Mouse (Mus musculus): ENCODE measurements around the gene Cdc27.
"Not testable (repeated sequence)": the region's sequence is repeated elsewhere in the genome, so short reads cannot be mapped to it uniquely, and the experiment has no call there.

Cdc27 gene

DNA sequence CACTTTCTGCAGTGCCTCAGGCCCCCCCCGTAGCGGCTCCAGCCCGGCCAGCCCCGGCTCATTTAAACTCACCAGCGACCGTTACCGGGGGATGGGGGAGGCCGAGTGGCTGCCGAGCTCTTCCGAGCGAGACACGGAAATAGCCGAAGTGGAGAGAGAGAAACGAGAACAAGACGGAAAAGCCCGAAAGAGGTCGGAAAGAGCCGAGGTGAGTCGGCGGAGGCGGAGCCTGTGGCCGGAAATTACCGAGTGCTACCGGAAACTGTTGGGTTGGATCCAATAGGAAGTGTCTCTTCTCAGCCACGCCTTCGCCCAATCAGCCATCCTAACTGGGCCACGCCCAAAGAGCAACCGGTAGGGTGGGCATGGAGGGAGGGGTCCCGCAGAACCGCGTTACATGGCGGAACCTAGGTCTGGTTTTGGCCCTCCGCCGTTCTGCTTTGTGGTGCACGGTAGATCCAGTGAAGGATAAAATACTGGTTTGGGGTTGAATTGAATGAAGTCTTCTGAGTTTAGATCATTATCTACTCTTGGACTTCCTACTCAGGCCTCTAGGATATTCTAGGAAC lies at the start of gene Cdc27, which contains the start of gene Myl4:
Gene Cdc27 (minus strand): TSS at position 215 of the 569 bp plus-strand sequence.
Gene Myl4 (plus strand): TSS at position 258 of the 569 bp plus-strand sequence.
- DNase-seq (ENCODE audit: low spot score in 2 of 2) = peak; percentile 96 to 100

DNA sequence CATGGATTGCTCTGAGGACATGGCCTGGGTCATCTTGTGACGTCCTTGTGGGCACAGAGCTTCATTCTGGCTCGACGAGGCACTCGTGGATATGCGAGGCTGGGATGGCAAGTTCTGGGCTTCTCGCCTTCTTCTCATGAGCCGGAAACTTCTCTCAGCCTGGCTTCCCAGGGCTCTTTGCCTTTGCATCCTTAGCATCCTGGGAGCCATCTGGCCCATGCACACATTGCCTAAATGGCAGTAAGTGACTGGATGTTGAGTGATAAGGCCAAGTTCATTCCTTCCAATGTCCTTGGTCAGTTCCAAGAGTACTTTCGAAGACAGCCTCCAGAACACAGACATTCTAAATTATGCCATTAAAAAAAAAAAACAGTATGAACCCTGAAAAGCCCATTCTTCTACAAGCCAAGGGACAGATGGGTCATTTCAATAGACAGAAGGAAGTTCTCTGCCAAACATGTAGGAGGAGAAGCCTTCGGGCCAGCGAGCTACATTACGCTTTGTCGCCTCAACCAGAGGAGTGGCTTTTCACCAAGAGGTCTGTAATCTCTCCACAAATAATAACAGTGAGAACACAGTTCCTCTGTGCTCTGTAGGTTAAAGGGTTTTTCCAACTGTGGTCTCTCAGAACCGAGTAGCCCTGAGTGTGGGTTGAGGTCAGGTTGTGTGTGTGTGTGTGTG lies 49.0 kb upstream of the Cdc27 start:
- no peak for DNase-seq (ENCODE audit: low spot score in 2 of 2)

DNA sequence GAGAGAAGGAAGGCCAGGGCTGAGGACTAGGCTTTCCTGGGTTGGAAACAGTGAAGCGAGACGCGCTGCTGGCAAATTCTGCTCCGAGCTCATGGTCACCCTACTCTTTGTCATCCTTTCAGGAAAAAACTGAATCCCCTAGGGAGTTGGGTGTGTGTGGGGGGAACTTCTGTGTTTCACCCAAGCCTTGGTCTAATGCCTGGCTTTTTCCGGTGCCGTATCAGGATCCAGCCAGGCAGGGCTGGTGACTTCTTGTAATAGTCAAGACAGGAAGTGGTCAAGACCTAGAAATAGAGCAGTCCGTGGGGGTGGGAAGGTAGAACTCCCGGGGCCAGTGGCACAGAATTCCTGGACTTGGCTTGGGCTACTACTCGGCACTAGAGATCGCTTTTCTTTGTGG lies 45.9 kb upstream of the Cdc27 start:
- DNase-seq (ENCODE audit: low spot score in 2 of 2) = no peak

DNA sequence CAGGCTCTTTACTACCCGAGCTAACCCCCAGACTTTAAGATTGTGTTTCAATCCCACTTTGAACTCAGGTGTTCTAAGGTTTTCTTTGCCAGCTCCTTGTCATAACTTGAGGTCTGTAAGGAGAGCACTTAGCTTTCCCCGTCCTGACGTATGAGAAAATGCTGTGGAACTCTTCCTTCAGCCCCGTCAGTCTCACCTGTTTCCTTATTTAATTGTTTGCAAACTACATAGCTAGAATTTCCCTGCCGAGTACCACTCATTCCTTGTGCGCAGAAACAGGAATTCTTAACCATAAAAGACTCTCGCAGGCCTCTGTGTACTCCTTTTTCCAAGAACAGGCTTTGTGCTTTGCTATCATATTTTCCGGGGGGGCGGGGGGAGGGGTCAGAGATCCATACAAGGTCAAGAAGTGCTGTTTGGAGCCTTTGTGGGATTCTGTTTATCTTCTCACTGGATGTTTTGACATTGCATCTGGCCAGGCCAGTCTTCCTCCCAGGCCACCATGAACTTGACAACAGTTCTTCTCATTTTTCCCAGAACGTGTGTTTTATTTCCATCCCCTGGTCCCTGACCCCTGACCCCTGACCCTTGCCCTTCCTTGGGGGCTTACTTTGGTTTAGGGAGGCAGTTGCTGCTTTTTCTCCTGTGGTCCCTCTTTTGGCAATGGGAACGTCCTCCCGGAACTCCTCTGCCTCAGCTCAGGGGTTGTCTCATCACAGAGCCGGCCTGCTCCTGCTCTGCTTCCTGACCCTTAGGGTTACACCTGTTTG lies 41.8 kb upstream of the Cdc27 start:
- DNase-seq (ENCODE audit: low spot score in 2 of 2) = no peak

DNA sequence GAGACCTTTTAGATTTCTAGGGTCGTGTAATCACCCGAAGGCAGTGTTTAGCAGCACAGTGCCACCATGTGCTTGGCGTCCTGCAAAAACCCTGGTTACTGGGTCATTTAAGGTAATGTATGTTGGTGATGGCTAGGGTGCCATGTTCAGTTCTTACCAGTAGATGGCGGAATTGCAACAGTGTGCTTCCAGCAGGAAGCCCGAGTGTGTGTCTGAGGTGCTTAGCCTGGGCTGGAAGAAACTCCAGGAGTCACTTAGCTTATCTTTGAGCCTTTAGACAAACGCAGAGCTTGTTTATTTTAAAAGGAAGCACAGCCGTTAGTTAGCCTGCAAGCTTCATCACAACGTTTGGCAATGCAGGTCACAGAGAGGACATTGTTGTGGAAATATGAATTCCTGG lies 39.7 kb upstream of the Cdc27 start:
- DNase-seq (ENCODE audit: low spot score in 2 of 2) = peak; percentile 55 to 80

DNA sequence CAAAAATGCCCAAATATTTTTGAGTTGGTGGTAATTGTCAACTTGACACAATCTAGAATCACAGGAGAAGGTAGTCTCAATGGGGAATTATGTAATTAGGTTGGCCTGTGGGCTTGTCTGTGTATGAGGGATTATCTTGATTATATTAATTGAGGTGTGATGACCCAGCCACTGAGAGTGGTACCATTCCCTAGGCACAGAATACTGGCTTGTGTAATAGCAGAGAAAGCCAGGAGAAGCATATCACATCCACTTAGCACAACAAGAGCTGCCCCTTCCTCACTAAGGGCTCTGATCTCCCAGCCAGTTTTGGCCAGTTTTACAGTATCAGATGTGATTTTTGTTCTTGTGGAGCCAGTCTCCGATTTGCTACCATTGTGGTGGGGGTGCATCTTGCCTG lies 39.1 kb upstream of the Cdc27 start:
- no peak for DNase-seq (ENCODE audit: low spot score in 2 of 2)

DNA sequence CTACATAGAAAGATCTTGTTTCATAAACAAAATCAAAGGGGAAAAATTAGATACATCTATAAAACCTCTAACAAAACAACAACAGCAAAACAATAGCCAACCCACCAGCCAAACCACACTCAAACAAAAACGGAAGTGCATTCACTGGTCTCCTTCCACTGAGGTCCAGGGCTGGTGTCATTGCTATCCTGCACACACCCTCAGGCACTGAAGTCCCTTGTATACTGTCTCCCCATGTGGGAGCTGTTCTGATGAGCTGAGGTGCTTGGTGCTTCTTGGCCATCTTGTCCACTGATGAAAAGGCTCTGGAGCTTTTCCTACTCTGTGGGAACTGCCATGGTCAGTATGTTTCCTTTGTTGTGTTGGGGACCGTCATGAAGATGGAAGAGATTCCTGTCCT lies 38.1 kb upstream of the Cdc27 start:
- no peak for DNase-seq (ENCODE audit: low spot score in 2 of 2)

DNA sequence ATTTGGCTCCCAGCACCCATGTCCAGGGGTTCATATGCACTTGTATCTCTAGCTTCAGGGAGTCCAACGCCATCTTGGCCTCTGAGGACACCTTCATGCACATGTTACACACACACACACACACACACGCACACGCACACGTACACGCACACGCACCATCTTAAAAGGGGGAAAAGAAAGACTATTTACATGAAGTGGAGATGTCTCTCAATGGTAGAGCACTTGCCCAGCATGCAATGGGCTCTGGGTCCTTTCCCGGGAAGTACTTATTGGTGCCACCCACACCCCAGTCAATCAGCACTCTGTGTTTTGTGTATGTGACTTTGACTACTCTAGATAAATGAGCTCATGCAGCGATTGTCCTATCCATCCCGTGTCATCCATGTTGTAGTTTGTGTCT lies 37.5 kb upstream of the Cdc27 start:
- DNase-seq (ENCODE audit: low spot score in 2 of 2) = no peak

DNA sequence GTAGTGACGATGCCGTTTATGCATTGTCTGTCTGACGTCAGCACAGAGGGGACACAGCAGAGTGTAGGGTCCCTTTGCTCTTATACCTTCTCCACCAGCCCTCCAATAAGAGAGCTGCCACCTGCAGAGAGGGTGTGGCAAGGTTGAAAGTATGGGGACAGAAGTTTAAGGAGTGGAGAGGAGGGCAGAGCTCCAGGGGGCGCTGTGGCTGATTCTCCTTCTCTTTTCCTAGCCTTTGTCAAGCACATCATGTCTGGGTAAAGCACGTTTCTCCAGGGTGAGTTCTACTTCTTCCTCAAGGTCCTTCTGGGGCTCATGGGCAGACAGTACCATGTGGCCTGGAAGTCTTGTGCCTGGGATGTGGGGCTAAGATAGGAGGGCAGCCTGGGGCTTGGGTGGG lies 35.1 kb upstream of the Cdc27 start:
- no peak for DNase-seq (ENCODE audit: low spot score in 2 of 2)

DNA sequence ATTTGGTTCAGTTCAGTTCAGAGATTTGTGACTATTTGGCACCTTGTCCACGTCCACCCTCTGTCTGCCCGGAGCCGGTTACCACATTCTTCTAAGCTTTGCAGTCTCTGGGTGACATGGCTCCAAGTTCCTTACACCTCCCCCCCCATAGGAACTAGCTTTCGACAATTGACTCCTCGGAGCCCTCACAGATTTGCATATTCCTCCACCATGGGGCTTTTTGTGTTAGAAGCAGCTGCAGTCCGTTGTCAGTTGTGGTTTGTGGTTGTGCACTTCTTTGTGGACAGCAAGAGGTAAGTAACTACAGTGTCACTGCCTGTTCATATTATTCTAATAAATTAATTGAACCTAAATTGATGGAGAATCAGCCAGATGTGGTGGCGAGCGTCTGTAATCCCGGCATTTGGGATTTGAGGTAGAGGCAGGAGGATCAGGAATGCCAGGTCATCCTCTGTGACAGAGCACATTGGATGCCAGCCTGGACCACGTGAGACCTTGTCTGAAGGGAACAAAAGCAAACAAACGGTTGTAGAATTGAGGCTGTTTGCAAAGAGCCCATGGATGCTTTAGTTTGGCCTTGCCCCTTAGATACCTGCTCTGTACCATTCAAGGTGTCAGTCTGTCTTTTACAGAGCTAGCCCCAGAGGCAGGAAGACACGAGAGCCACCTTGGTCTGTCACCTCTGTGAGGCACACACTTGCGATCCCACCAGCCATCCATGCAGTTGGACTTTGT lies 32.4 kb upstream of the Cdc27 start:
- no peak for DNase-seq (ENCODE audit: low spot score in 2 of 2)

DNA sequence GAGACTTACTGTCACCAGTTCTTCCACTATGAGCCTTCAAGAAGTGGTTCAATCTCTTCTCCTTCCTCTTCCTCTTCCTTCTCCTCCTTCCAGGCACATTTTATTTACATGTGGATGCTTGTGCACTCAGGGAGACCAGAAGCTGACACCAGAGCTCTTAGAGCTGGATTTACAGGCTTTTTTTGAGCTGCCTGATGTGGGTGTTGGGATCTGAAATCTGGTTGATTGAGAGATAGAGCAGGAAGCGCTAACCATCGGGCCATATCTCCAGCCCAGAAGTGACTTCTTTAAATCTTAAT lies 31.8 kb upstream of the Cdc27 start:
- DNase-seq (ENCODE audit: low spot score in 2 of 2) = no peak

DNA sequence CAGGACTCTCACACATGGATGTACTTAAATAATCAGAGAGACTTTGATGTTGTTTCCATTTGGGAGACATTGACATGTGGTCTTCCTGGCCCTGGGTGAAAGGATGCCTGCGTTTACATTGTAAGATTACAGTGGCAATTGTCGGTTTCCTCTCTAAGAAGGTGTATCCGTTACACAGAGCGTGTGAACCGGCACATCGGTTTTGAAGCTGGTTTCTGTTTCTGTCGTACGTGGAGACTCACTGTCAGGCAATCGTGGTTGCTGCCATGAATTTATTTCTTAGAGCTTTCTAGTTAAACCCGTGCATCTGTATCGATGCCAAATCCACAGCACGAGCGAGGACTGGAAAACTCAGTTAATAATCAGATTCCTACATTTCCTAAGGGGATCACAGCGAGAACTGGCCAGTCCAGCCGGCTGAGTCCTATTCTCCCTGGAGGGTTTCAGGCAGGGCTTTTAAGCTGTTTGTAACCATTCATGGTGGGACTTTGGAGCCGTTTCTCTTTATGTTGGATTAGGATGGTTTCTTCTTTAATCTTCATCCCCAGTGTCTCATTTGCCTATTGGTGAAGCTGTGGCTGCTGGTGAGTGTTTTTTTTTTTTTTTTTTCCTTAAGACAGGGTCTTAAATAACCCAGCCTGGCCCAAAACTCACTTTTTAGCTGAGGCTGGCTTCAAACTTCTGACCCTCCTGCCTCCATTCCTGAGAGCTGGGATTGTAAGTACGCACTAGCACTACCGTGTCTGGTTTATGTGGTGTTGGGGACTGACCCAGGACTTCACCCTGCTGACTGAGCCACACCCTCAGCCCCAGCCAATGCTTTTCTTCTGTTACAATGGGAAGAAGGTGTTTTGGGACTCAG lies 31.3 kb upstream of the Cdc27 start:
- DNase-seq (ENCODE audit: low spot score in 2 of 2) = peak in 1 of 2 experiments; percentile 31

DNA sequence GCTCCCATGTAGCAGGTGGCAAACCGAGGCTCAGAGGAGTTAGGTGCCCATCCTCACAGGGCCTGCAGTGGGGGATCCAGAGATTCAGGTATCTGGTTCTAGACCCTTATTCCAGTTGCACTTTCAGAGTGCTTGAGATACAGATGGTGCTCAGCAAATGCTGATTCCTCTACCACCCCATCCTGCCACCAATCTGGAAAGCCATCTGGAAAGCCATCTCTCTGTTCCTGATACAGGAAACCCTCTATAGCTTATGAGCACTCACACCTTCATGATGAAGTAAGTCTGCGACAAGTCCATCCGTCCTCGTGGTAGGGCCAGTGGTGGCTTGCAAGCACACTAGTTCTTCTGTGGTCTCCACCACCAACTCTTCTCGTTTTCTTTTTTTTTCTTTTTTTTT lies 30.2 kb upstream of the Cdc27 start:
- DNase-seq (ENCODE audit: low spot score in 2 of 2) = no peak

DNA sequence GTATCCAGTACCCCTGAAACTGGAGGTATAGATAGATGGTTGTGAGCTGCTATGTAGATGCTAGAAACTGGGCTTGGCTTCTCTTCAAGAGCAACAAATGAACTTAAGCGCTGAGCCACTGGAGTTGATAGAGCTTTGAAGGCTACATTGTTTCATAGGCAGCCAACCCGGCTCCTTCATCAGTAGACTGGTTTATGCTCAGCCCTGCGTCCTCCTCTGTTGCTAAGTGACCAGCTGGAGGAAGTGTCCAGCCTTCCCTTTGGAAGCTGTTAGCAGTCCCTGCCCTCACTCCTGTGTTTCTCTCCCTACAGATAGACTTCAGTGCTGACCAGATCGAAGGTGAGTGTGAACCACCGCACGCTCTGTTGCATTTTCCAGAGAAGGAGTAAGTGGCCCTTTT lies 29.7 kb upstream of the Cdc27 start:
- DNase-seq (ENCODE audit: low spot score in 2 of 2) = no peak

DNA sequence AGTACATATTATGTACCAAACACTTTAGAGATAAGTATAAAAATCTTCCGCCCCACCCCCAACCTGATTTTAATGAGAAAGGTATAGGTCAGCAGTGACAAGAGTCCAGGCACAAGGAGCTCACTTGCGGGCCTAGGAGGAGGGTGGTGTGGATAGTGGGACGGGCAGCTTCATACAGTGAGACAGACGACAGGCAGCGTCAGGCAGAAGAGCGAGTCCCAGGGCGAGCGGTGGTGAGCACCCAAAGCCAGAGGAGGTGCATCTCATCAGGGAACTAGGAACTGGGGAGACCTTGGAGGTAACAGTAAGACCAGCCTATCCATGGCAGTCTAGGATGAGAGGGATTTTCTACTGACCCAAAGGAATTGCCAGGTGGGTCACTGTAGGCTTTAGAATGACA lies 29.2 kb upstream of the Cdc27 start:
- DNase-seq (ENCODE audit: low spot score in 2 of 2) = no peak

DNA sequence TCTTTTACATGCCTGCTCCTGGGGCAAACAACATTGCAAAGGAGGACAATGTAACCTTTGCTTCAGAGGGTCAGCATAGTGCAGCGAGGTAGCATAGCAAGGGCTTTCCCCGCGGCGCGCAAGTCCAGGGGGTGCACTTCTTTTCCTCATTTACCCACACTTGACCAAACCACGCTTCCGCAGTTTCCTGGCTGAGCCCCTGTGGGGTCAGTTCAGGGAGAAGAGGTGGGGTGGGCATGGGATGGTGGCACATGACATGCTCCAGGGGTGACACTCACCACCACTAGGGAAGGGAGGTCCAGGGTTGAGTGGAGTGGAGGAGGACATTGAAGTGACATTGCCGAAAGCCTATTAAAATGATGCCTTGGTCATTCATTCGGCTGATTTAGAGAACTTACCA lies 28.7 kb upstream of the Cdc27 start:
- DNase-seq (ENCODE audit: low spot score in 2 of 2) = no peak

DNA sequence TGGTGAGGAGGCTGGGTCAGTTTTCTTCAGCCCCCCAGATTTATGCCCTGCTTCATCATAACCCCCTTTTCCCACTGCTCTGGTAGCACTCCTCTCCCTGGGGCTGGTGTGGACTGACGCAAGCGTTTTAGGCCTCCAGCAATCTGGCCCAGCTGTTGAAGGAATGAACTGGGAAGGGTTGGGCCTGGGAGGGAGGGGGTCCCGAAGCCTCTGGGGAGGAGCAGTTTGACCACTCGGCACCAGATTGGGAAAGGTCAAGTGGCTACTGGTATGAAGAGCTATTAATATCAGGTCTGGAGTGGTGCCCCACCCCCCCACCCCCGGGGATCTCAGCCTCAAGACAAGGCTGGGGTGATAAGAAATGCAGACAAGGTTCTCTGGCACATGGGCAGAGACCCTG lies 27.7 kb upstream of the Cdc27 start:
- DNase-seq (ENCODE audit: low spot score in 2 of 2) = no peak

DNA sequence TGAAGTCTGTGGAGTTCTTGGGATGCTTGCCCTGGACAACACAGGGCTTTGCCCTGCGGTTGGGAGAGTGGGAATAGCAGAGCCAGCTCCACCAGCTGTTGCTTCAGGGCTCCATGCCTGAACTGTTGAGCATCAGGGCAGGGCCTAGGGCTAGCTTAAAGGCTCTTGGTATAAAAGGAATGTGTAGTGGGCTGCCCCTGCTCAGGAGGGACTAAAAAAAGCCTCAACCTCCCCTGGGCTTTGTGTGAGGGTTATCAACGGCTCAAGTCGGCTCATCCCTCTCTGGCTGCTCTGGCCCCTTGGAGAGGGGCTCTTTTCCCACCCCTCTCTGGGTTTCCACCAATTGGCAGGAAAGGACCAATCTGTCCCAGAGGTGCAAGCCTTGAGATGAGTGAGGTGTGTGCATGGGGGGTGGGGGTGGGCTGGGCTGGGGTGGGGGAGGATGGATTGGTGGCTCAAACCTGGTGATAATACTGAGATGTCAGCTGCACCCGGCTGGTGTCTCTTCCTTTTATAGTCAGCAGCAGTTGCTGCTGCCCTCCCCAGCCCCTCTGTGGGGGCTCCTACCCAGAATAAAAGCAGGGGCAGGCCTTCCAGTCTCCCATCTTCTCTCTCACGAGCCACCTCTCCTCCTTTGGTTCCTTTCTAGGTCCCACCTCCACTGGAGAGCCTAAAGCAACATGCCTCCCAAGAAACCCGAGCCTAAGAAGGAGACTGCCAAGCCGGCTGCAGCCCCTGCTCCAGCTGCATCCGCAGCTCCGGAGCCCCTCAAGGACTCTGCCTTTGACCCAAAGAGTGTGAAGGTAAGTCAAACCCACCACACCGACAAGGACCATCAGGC lies 26.6 kb upstream of the Cdc27 start:
- no peak for DNase-seq (ENCODE audit: low spot score in 2 of 2)

DNA sequence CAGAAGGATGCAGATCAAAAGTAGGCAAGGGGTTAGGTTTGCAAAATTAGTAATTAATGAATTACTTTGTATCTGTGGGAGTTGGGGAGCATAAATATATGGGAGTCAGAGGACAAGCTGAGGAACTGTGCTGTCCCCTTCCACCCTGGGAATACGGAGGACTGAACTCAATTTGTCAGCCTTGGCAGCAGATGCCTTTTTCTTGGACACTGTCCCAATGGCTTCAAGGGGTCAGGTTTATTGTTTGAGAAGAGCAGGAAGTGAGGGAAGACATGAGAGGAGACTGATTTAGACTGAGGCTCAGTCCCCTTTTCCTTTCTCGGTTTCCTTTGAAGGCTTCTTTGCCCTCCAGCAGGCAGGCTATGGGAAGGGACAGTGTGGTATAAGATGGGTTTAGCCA lies 22.1 kb upstream of the Cdc27 start:
- DNase-seq (ENCODE audit: low spot score in 2 of 2) = no peak

DNA sequence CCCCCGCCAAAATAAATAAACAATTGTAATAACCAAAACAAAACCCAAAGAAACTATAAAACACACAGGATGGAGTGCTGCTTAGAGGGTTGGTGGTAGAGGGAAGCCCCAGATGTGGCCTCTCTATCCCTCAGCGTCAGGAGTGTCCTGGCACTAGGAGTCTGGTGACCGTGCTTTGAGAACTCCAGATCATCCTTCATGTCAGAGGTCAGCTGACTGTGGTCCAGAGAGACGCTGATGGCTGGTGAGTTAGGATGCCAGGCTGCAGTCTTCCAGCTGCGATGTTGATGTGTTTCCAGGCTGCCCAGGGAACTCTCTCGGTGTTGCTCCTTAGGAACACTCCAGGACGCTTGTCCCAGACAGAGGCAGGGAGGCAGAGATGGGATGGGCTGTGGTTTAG lies 21.7 kb upstream of the Cdc27 start:
- no peak for DNase-seq (ENCODE audit: low spot score in 2 of 2)

DNA sequence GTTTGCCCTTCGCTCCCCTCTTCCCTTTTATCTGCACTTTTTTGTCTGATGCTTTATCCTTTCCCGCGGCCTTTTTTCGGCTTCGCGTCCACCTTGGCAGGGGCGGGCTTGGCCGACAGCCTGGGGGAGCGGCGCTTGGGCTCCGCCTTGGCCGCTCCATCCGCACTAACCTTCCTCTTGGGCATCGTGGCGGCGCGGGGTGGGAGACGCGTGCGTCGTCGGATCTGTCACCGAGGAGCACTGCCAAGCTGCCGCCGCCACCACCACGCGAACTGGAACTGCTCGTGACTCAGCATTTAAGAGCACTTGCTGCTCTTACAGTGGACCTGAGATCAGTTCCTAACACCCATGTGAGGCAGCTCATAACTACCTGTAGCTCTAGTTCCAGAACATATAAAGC lies 21.0 kb upstream of the Cdc27 start:
- not testable (repeated sequence) for DNase-seq (ENCODE audit: low spot score in 2 of 2)

All from thymus, postnatal 10 days (tissue).